Mouse (Mus musculus) thymus, adult 2 months (tissue): ENCODE results near the gene Igsf21.

ENCODE experiments used
- CTCF ChIP-seq: fragments of 200-500 bp; IDR thresholded peaks from 2 replicates; pipeline ENCODE4 v1.5.1; 2012; ENCODE audit warnings: mild to moderate bottlenecking, control low read depth, low read length, moderate library complexity, borderline replicate concordance; ENCODE audit not compliant: control insufficient read depth, poor library complexity, insufficient read depth; ENCODE audit errors: extremely low read depth
- POLR2A ChIP-seq: fragments of 200-500 bp; IDR thresholded peaks from 2 replicates; pipeline ENCODE4 v1.6.1; 2012; ENCODE audit warnings: mild to moderate bottlenecking, low read length, control low read depth, moderate library complexity; ENCODE audit not compliant: control insufficient read depth, poor library complexity, insufficient read depth; ENCODE audit errors: extremely low read depth

- TF ChIP-seq CTCF (no peak), POLR2A (no peak)
These were observed 247.6 kb downstream of the Igsf21 start for GRCm38 (mm10) chr4:139999033-139999432.
